Mouse (Mus musculus): ENCODE results near the gene Antxr1. TPM values are rescaled to one million over a fixed set of nuclear protein-coding genes. Genes with fewer than 3 reads are reported as not detected.

Antxr1 gene
- 2.8 and 4.0 TPM in 2 replicates for polyA plus RNA-seq (2016; fragmentation: Nextera tagmentation; extraction: Ambion mirVana)

DNA sequence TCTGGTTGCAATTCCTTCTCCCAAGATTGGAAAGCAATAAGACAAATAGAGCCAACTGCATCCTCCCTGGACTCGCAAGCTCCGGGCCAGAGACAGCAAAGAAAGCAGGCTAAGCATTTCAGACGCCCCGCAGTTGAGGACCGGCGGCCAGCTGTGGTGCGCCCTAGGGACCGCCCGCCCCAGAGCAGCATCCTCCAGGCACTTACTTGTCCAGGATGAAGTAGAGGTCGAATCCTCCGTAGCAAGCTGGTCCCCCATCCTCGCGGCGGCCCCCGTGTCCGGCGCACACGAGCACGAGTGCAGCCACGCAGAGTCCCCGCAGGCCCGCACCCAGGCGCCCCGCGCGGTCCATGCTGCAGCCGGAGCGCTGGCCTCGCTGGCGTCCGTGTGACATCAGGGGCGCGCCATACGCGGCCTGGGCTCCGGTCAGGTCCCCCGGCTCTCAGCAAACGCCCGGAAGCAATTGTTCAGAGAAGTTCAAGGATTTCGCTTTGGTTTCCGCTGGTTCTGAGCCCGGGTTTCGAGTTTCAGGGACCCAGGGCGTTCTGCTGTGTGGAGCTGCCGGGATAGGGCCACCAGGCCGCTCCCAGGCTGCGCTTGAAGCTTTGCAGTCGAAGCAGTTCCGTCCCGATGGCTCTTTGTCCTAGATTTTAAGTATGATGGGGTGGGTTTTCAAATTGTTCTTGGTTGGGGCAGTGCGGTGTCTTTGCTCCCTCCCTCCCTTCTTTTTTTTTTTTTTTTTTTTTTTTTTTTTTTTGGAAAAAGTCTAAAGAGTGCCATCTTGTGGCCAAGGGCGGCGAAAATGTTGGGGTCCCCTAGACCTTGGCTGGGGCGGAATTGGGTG, at the start of gene Antxr1:
Gene Antxr1 (minus strand): TSS at position 731 of the 844 bp plus-strand sequence.
- WGBS, result under 1% methylated on average over 54 of the region's 54 CpGs
- peaks cover 30% of the 10 kb centered on the region for H3K4me1 ChIP-seq (replicated peaks)
- H3K27ac ChIP-seq, result peak within 1 kb of the TSS; percentile 92
- DNase-seq (ENCODE audit: low spot score), result peak; percentile 79
- H3K4me3 ChIP-seq, result peak within 1 kb of the TSS; percentile 72
- peaks cover 21% of the 10 kb centered on the region for H3K27me3 ChIP-seq (ENCODE audit: insufficient read depth, poor library complexity, severe bottlenecking)
- no peaks in the 10 kb centered on the region for H3K36me3 ChIP-seq
- H3K9me3 ChIP-seq, result no peaks in the 10 kb centered on the region

- WGBS, result 58% methylated on average over 6 of the region's 6 CpGs
- H3K27me3 ChIP-seq (ENCODE audit: insufficient read depth, poor library complexity, severe bottlenecking), result peaks cover 43% of the 10 kb centered on the region
Observed at GRCm38 (mm10) chr6:87384761-87385160, 49.1 kb upstream of the Antxr1 start.

DNA sequence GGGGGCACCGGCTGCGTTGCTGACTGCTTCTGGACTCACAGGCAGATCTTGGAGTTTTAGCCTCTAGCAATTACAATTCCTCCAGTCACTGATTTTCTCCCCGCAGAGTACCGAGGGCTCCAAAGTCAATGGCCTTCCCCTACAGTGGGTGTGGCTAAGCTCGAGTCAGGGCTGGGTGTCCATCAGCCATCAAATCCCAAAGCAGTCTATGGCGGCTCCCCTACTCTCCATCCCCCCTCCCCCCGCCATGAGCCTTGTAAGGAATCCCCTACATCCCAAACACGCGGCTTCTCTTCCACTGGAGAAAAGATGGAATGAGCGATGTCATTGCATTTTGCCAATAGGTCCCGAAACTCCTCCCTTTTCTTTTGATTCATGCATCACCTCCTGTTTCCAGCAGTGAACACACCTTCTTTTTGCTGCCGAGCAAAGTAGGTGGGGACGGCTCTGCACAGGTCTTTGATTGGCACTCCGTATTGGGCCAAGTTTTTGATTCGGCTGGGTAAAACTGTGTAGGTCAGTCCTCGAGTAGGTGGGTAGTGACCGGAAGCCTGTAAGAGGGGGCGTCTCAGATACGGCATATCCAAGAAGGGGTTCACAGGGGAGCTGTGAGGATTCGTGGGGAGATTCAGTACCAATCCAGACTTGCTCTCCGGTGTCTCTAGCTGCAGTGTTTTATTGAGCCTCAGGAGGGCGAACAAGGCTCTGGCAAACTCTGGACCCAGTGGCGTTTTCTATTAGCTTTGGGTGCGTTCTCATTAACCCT, 48.5 kb upstream of the Antxr1 start:
- DNase-seq (ENCODE audit: low spot score), result no peak
- H3K27me3 ChIP-seq (ENCODE audit: insufficient read depth, poor library complexity, severe bottlenecking), result peaks cover 43% of the 10 kb centered on the region
- H3K9me3 ChIP-seq, result no peaks in the 10 kb centered on the region
- WGBS, result 9% methylated on average over 24 of the region's 24 CpGs
- peaks cover 11% of the 10 kb centered on the region for H3K4me1 ChIP-seq (replicated peaks)
- H3K4me3 ChIP-seq, result peak overlapping the region; percentile 48
- no peaks in the 10 kb centered on the region for H3K36me3 ChIP-seq
- H3K27ac ChIP-seq, result no peak overlapping the region

More at GRCm38 (mm10) chr6:87384761-87385160, 49.1 kb upstream of the Antxr1 start:
- DNase-seq (ENCODE audit: low spot score), result no peak
- Histone ChIP-seq H3K4me3 (no peak overlapping the region), H3K9me3 (no peaks in the 10 kb centered on the region), H3K27ac (no peak overlapping the region), H3K36me3 (no peaks in the 10 kb centered on the region), H3K4me1 (replicated peaks) (peaks cover 17% of the 10 kb centered on the region)

GRCm38 (mm10) chr6:87373057-87373456, 37.4 kb upstream of the Antxr1 start, which contains the start of gene Gkn2:
TSS of gene Gkn2 (plus strand) at chr6:87373357.
- H3K27ac ChIP-seq, result no peak within 1 kb of the TSS
- 92% methylated on average over 9 of the region's 9 CpGs for WGBS
- no peaks in the 10 kb centered on the region for H3K36me3 ChIP-seq
- H3K9me3 ChIP-seq, result no peaks in the 10 kb centered on the region
- H3K27me3 ChIP-seq (ENCODE audit: insufficient read depth, poor library complexity, severe bottlenecking), result no peaks in the 10 kb centered on the region
- H3K4me1 ChIP-seq (replicated peaks), result no peaks in the 10 kb centered on the region
- DNase-seq (ENCODE audit: low spot score), result no peak
- H3K4me3 ChIP-seq, result no peak within 1 kb of the TSS

- Histone ChIP-seq H3K4me1 (replicated peaks) (no peaks in the 10 kb centered on the region), H3K9me3 (no peaks in the 10 kb centered on the region), H3K36me3 (no peaks in the 10 kb centered on the region), H3K27ac (no peak overlapping the region), H3K4me3 (no peak overlapping the region), H3K27me3 (ENCODE audit: insufficient read depth, poor library complexity, severe bottlenecking) (no peaks in the 10 kb centered on the region)
- WGBS, result 90% methylated on average over 5 of the region's 5 CpGs
- DNase-seq (ENCODE audit: low spot score), result no peak
Observed at GRCm38 (mm10) chr6:87369223-87369622, 33.6 kb upstream of the Antxr1 start.

- no peaks in the 10 kb centered on the region for H3K27me3 ChIP-seq (ENCODE audit: insufficient read depth, poor library complexity, severe bottlenecking)
- no peaks in the 10 kb centered on the region for H3K9me3 ChIP-seq
- no peak overlapping the region for H3K4me3 ChIP-seq
- no peak for DNase-seq (ENCODE audit: low spot score)
- WGBS, result 81% methylated on average over 5 of the region's 5 CpGs
- H3K4me1 ChIP-seq (replicated peaks), result 0 out of 2 replicates have a peak, but pooled peaks cover 5% of the 10 kb centered on the region
- H3K36me3 ChIP-seq, result no peaks in the 10 kb centered on the region
- H3K27ac ChIP-seq, result no peak overlapping the region
Observed at GRCm38 (mm10) chr6:87354441-87354840, 18.8 kb upstream of the Antxr1 start.

DNA sequence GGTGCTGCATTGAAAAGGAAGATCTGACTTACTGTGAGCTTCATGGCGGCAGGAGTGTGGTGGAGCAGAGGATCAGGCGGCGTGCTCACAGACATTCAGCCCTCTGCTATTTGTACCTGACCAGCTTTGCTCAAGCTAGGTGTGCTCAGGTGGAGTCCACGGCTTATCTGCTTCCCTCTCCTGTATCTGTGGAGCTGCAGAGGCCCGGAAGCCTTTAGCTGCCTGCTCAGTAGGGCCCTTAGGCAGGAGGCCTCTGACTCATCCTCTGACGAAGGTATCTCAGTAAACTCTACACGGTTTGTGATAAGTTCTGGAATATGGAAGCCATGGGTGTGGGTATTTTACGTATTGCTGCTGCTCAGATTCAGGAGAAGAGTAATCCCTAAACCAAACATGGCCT, 15.2 kb upstream of the Antxr1 start, which contains the start of gene Gkn1:
Gene Gkn1 (minus strand): TSS at position 114 of the 400 bp plus-strand sequence.
- Histone ChIP-seq H3K27me3 (ENCODE audit: insufficient read depth, poor library complexity, severe bottlenecking) (no peaks in the 10 kb centered on the region), H3K4me3 (no peak within 1 kb of the TSS), H3K9me3 (no peaks in the 10 kb centered on the region), H3K27ac (no peak within 1 kb of the TSS), H3K4me1 (replicated peaks) (0 out of 2 replicates have a peak, but pooled peaks cover 5% of the 10 kb centered on the region), H3K36me3 (no peaks in the 10 kb centered on the region)
- DNase-seq (ENCODE audit: low spot score), result no peak
- 92% methylated on average over 8 of the region's 8 CpGs for WGBS

DNA sequence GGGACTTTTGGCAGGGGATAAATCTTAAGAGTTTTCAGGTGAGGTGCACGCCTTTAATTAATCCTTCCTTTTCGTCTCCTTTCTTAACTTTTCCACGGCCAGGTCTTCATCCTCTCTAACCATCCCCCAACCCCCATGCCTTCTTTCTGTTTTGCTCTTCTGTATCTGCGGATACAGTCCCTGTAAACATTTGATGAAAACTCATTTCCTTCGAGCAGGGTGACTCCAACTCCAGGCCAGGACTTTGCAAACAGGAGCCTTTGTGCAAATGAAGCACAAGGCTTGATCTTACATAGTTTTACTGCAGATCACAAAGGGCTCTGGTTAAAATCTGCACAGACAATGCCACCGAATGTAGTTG, 294 bp upstream of the Antxr1 start:
- H3K4me3 ChIP-seq, result no peak overlapping the region
- H3K27ac ChIP-seq, result no peak overlapping the region
- DNase-seq (ENCODE audit: low spot score), result no peak
- no peaks in the 10 kb centered on the region for H3K36me3 ChIP-seq
- peaks cover 21% of the 10 kb centered on the region for H3K27me3 ChIP-seq (ENCODE audit: insufficient read depth, poor library complexity, severe bottlenecking)
- no peaks in the 10 kb centered on the region for H3K9me3 ChIP-seq
- H3K4me1 ChIP-seq (replicated peaks), result peaks cover 30% of the 10 kb centered on the region
- WGBS, result 37% methylated on average over 6 of the region's 6 CpGs

GRCm38 (mm10) chr6:87334361-87335090, 1.1 kb downstream of the Antxr1 start:
- peak overlapping the region; percentile 92 for H3K27ac ChIP-seq
- no peaks in the 10 kb centered on the region for H3K36me3 ChIP-seq

GRCm38 (mm10) chr6:87332380-87332779, 3.2 kb downstream of the Antxr1 start:
- WGBS, result 87% methylated on average over 2 of the region's 2 CpGs
- H3K27ac ChIP-seq, result no peak overlapping the region
- H3K4me3 ChIP-seq, result no peak overlapping the region
- H3K4me1 ChIP-seq (replicated peaks), result peaks cover 30% of the 10 kb centered on the region
- H3K27me3 ChIP-seq (ENCODE audit: insufficient read depth, poor library complexity, severe bottlenecking), result peaks cover 20% of the 10 kb centered on the region
- H3K36me3 ChIP-seq, result no peaks in the 10 kb centered on the region
- H3K9me3 ChIP-seq, result no peaks in the 10 kb centered on the region
- DNase-seq (ENCODE audit: low spot score), result no peak

More at GRCm38 (mm10) chr6:87334361-87335090, 1.1 kb downstream of the Antxr1 start:
- Histone ChIP-seq H3K9me3 (no peaks in the 10 kb centered on the region), H3K4me3 (peak overlapping the region; percentile 72), H3K4me1 (replicated peaks) (peaks cover 30% of the 10 kb centered on the region), H3K27me3 (ENCODE audit: insufficient read depth, poor library complexity, severe bottlenecking) (peaks cover 21% of the 10 kb centered on the region)
- WGBS, result 17% methylated on average over 11 of the region's 11 CpGs
- DNase-seq (ENCODE audit: low spot score), result peak; percentile 38

- H3K27me3 ChIP-seq (ENCODE audit: insufficient read depth, poor library complexity, severe bottlenecking), result no peaks in the 10 kb centered on the region; the same call in 1 of the 2 replicates
- H3K4me3 ChIP-seq, result no peak overlapping the region
- DNase-seq (ENCODE audit: low spot score), result no peak
- peaks cover 11% of the 10 kb centered on the region for H3K4me1 ChIP-seq (replicated peaks)
- H3K9me3 ChIP-seq, result no peaks in the 10 kb centered on the region
- WGBS, result 90% methylated on average over 22 of the region's 22 CpGs
- H3K36me3 ChIP-seq, result no peaks in the 10 kb centered on the region
- no peak overlapping the region for H3K27ac ChIP-seq
Observed at GRCm38 (mm10) chr6:87328265-87329173, 7.1 kb downstream of the Antxr1 start.

Data from hindbrain, embryonic 10.5 days (tissue).